Mouse (Mus musculus) olfactory bulb, adult 2 months (tissue): ENCODE measurements at regions not wholly inside any gene's neighbourhood (a gene's known extent, or its start where the extent isn't known, plus 50 kb on each side); places are given as distances from the start of the nearest gene placed in this dataset.

Experiments used
- CTCF ChIP-seq: fragments of 200-500 bp; IDR thresholded peaks from 2 replicates; pipeline ENCODE4 v1.5.1; 2012; ENCODE audit warnings: low read depth, mild to moderate bottlenecking, low read length, moderate library complexity; ENCODE audit not compliant: insufficient read depth
- POLR2A ChIP-seq: fragments of 200-500 bp; IDR thresholded peaks from 2 replicates; pipeline ENCODE4 v1.6.1; 2012; ENCODE audit warnings: mild to moderate bottlenecking, low read depth, low read length, moderate library complexity; ENCODE audit not compliant: insufficient read depth

DNA sequence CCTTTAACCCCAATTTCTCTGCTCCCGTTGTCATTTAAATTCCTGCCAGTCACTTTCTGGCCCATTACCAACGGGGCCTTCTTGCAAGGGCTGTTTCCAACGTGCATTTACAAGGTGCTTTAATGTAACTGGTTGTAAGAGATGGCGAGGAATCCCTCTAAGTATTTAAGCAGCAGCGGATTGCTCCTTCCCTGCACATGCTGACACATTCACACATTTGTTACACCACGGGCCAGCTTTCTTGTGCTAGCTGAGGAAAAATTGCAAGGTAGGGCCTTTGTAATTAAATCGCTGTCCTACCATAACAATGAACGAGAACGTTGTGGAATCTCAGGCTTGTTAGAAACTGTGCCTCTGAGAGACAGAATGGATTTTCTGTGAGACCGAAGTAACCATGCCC is 2252.8 kb upstream of the Gm7489 start:
- no peak for TF ChIP-seq POLR2A
- no peak for TF ChIP-seq CTCF
